Mouse (Mus musculus): ENCODE measurements around the gene Olfr96. TPM values are rescaled to one million over a fixed set of nuclear protein-coding genes. Genes with fewer than 3 reads are reported as not detected.
"Not testable (repeated sequence)": the region's sequence is repeated elsewhere in the genome, so short reads cannot be mapped to it uniquely, and the experiment has no call there.

Olfr96 gene
- total and polyA plus RNA-seq, 2 experiments from 2014 or later = not detected

GRCm38 (mm10) chr17:37200894-37201293 lies 19.1 kb upstream of the Olfr96 start, which contains the start of gene Olfr94:
Olfr94 (minus strand) TSS chr17:37200994.
- Histone ChIP-seq H3K9ac (no peak within 1 kb of the TSS), H3K27ac (ENCODE audit: low read depth, low read length) (no peak within 1 kb of the TSS), H3K4me1 (ENCODE audit: insufficient read depth) (no peaks in the 10 kb centered on the region), H3K27me3 (ENCODE audit: insufficient read depth, low read length) (peaks cover 18% of the 10 kb centered on the region), H3K4me3 (ENCODE audit: low read depth, low read length) (no peak within 1 kb of the TSS), H3K4me2 (ENCODE audit: low read depth) (no peak within 1 kb of the TSS), H3K36me3 (ENCODE audit: insufficient read depth) (no peaks in the 10 kb centered on the region), H3K9me3 (ENCODE audit: low read length) (no peaks in the 10 kb centered on the region)
- DNase-seq (no peak), ATAC-seq (no peak)
- WGBS = 84% methylated on average over 2 of the region's 2 CpGs
- TF ChIP-seq CTCF (IDR thresholded peaks at IDR 0.05; ENCODE audit: low read depth) = no peak

- Histone ChIP-seq H3K27me3 (ENCODE audit: insufficient read depth, low read length) (peaks cover 5% of the 10 kb centered on the region; the same call in 1 of the 2 replicates), H3K4me2 (ENCODE audit: low read depth) (no peak overlapping the region), H3K36me3 (ENCODE audit: insufficient read depth) (no peaks in the 10 kb centered on the region), H3K4me3 (ENCODE audit: low read depth, low read length) (no peak overlapping the region), H3K9ac (no peak overlapping the region), H3K4me1 (ENCODE audit: insufficient read depth) (no peaks in the 10 kb centered on the region), H3K9me3 (ENCODE audit: low read length) (no peaks in the 10 kb centered on the region), H3K27ac (ENCODE audit: low read depth, low read length) (no peak overlapping the region)
- DNase-seq (peak; percentile 94), ATAC-seq (peak; percentile 92)
- WGBS = 1% methylated on average over 4 of the region's 4 CpGs
- peak; percentile 100 for TF ChIP-seq CTCF (IDR thresholded peaks at IDR 0.05; ENCODE audit: low read depth)
Observed at GRCm38 (mm10) chr17:37203206-37203916, 16.6 kb upstream of the Olfr96 start.

GRCm38 (mm10) chr17:37203917-37204236 lies 16.1 kb upstream of the Olfr96 start:
- no peaks in the 10 kb centered on the region for H3K36me3 ChIP-seq (ENCODE audit: insufficient read depth)
- no peaks in the 10 kb centered on the region for H3K9me3 ChIP-seq (ENCODE audit: low read length)
- ATAC-seq (no peak), DNase-seq (no peak)
- TF ChIP-seq CTCF (IDR thresholded peaks at IDR 0.05; ENCODE audit: low read depth) = no peak
- H3K4me3 ChIP-seq (ENCODE audit: low read depth, low read length) = no peak overlapping the region
- no peaks in the 10 kb centered on the region; the same call in 1 of the 2 replicates for H3K27me3 ChIP-seq (ENCODE audit: insufficient read depth, low read length)
- H3K4me1 ChIP-seq (ENCODE audit: insufficient read depth) = no peaks in the 10 kb centered on the region
- no peak overlapping the region for H3K27ac ChIP-seq (ENCODE audit: low read depth, low read length)
- WGBS = 32% methylated on average over 3 of the region's 3 CpGs
- no peak overlapping the region for H3K4me2 ChIP-seq (ENCODE audit: low read depth)
- no peak overlapping the region for H3K9ac ChIP-seq

GRCm38 (mm10) chr17:37210884-37211768 lies 8.8 kb upstream of the Olfr96 start:
- peak; percentile 30 for DNase-seq
- Histone ChIP-seq H3K9me3 (ENCODE audit: low read length) (no peaks in the 10 kb centered on the region), H3K27me3 (ENCODE audit: insufficient read depth, low read length) (no peaks in the 10 kb centered on the region), H3K4me3 (ENCODE audit: low read depth, low read length) (peak overlapping the region; percentile 32), H3K4me1 (ENCODE audit: insufficient read depth) (no peaks in the 10 kb centered on the region), H3K36me3 (ENCODE audit: insufficient read depth) (no peaks in the 10 kb centered on the region), H3K27ac (ENCODE audit: low read depth, low read length) (no peak overlapping the region), H3K4me2 (ENCODE audit: low read depth) (peak overlapping the region; percentile 42), H3K9ac (peak overlapping the region; percentile 31)
- WGBS = 18% methylated on average over 40 of the region's 40 CpGs
- peak; percentile 81 for ATAC-seq
- TF ChIP-seq CTCF (IDR thresholded peaks at IDR 0.05; ENCODE audit: low read depth) = peak; percentile 22; the same call in 1 of the 2 replicates

GRCm38 (mm10) chr17:37213018-37213417 lies 6.9 kb upstream of the Olfr96 start, which contains the start of gene Olfr95:
Olfr95 (minus strand) TSS chr17:37213118.
- WGBS = 81% methylated on average over 3 of the region's 3 CpGs
- H3K27me3 ChIP-seq (ENCODE audit: insufficient read depth, low read length) = no peaks in the 10 kb centered on the region

GRCm38 (mm10) chr17:37218486-37218885 lies 1.5 kb upstream of the Olfr96 start:
- H3K27ac ChIP-seq (ENCODE audit: low read depth, low read length) = no peak overlapping the region
- H3K9me3 ChIP-seq (ENCODE audit: low read length) = no peaks in the 10 kb centered on the region
- H3K4me1 ChIP-seq (ENCODE audit: insufficient read depth) = no peaks in the 10 kb centered on the region
- TF ChIP-seq CTCF (IDR thresholded peaks at IDR 0.05; ENCODE audit: low read depth) = no peak
- 74% methylated on average over 3 of the region's 3 CpGs for WGBS
- no peak overlapping the region for H3K4me2 ChIP-seq (ENCODE audit: low read depth)
- H3K4me3 ChIP-seq (ENCODE audit: low read depth, low read length) = no peak overlapping the region
- no peak for ATAC-seq
- H3K36me3 ChIP-seq (ENCODE audit: insufficient read depth) = no peaks in the 10 kb centered on the region
- DNase-seq = no peak
- no peaks in the 10 kb centered on the region for H3K27me3 ChIP-seq (ENCODE audit: insufficient read depth, low read length)
- H3K9ac ChIP-seq = no peak overlapping the region

More at GRCm38 (mm10) chr17:37213018-37213417, 6.9 kb upstream of the Olfr96 start, which contains the start of gene Olfr95:
- no peaks in the 10 kb centered on the region for H3K9me3 ChIP-seq (ENCODE audit: low read length)
- no peak for TF ChIP-seq CTCF (IDR thresholded peaks at IDR 0.05; ENCODE audit: low read depth)
- H3K4me3 ChIP-seq (ENCODE audit: low read depth, low read length) = no peak within 1 kb of the TSS
- DNase-seq = no peak
- ATAC-seq = no peak
- no peaks in the 10 kb centered on the region for H3K4me1 ChIP-seq (ENCODE audit: insufficient read depth)
- no peak within 1 kb of the TSS for H3K4me2 ChIP-seq (ENCODE audit: low read depth)
- no peak within 1 kb of the TSS for H3K27ac ChIP-seq (ENCODE audit: low read depth, low read length)
- no peaks in the 10 kb centered on the region for H3K36me3 ChIP-seq (ENCODE audit: insufficient read depth)
- H3K9ac ChIP-seq = no peak within 1 kb of the TSS

- H3K4me1 ChIP-seq (ENCODE audit: insufficient read depth) = no peaks in the 10 kb centered on the region
- no peak; the same call in 1 of the 2 replicates for TF ChIP-seq CTCF (IDR thresholded peaks at IDR 0.05; ENCODE audit: low read depth)
- no peak overlapping the region for H3K4me3 ChIP-seq (ENCODE audit: low read depth, low read length)
- H3K36me3 ChIP-seq (ENCODE audit: insufficient read depth) = no peaks in the 10 kb centered on the region
- H3K27me3 ChIP-seq (ENCODE audit: insufficient read depth, low read length) = no peaks in the 10 kb centered on the region
- 32% methylated on average over 1 of the region's 1 CpGs for WGBS
- DNase-seq = no peak
- H3K27ac ChIP-seq (ENCODE audit: low read depth, low read length) = no peak overlapping the region
- H3K9ac ChIP-seq = no peak overlapping the region
- ATAC-seq = no peak
- no peaks in the 10 kb centered on the region for H3K9me3 ChIP-seq (ENCODE audit: low read length)
- H3K4me2 ChIP-seq (ENCODE audit: low read depth) = no peak overlapping the region
Observed at GRCm38 (mm10) chr17:37221879-37222278, 1.9 kb downstream of the Olfr96 start.

GRCm38 (mm10) chr17:37237230-37237629 lies 17.3 kb downstream of the Olfr96 start, which contains the start of gene Olfr97:
Olfr97 (minus strand) TSS chr17:37237330.
- H3K27ac ChIP-seq (ENCODE audit: low read depth, low read length); DNase-seq; H3K9me3 ChIP-seq (ENCODE audit: low read length); H3K27me3 ChIP-seq (ENCODE audit: insufficient read depth, low read length); H3K9ac ChIP-seq; H3K4me1 ChIP-seq (ENCODE audit: insufficient read depth); ATAC-seq; H3K4me3 ChIP-seq (ENCODE audit: low read depth, low read length); H3K36me3 ChIP-seq (ENCODE audit: insufficient read depth); H3K4me2 ChIP-seq (ENCODE audit: low read depth): not testable (repeated sequence)
- 90% methylated on average over 2 of the region's 2 CpGs for WGBS
